9 mouse cellular contexts compared by ENCODE assay signal in genomic region chr11:20232016-20232755, GRCm38 (mm10). TPM values are rescaled to one million over a fixed set of nuclear protein-coding genes. Genes with fewer than 3 reads are reported as not detected.
DNase-seq lines count a peak whose midpoint lies in the region; ATAC-seq and TF ChIP-seq lines count a peak whose summit lies in the region.
"Had no signal": no experiment of that assay in that cellular context is flagged by ENCODE, and none has a peak within 500 bp of the region (broad histone marks: within the 10 kb centered on the region; RNA-seq: fewer than 3 reads in every experiment).

No protein-coding gene starts in this region.

- H3K9me3 ChIP-seq in hindbrain, embryonic 10.5 days = no peaks in the 10 kb centered on the region
- no peaks in the 10 kb centered on the region for H3K9me3 ChIP-seq in hindbrain, embryonic 14.5 days (ENCODE audit: control insufficient read depth, low read length)
- no peaks in the 10 kb centered on the region for H3K9me3 ChIP-seq in limb, embryonic 15.5 days

- DNase-seq in hindbrain, embryonic 10.5 days (ENCODE audit: low spot score) = no peak
- DNase-seq in hindbrain, embryonic 14.5 days (ENCODE audit: low spot score) = no peak
- peak; percentile 55 for DNase-seq in 416B (ENCODE audit: low read depth)
- no peak for DNase-seq in natural killer cell, adult 2 months (ENCODE audit: low spot score in 2 of 2)
- no peak for DNase-seq in gastrocnemius, postnatal 10 days
- no peak for DNase-seq in cerebellum, postnatal 25 days
- DNase-seq: cerebellum, adult 2 months had no signal

- H3K4me2 ChIP-seq in hindbrain, embryonic 14.5 days (replicated peaks) = no peak overlapping the region
- H3K4me2 ChIP-seq in limb, embryonic 15.5 days = no peak overlapping the region

- peaks cover 15% of the 10 kb centered on the region for H3K4me1 ChIP-seq in hindbrain, embryonic 10.5 days (replicated peaks)
- no peaks in the 10 kb centered on the region for H3K4me1 ChIP-seq in hindbrain, embryonic 14.5 days (replicated peaks; ENCODE audit: control insufficient read depth, insufficient read depth, low read length)
- H3K4me1 ChIP-seq in bone marrow macrophage, adult 2 months (ENCODE audit: control insufficient read depth, insufficient read depth, low read length) = peaks cover 40% of the 10 kb centered on the region
- no peaks in the 10 kb centered on the region; the same call in 1 of the 2 replicates for H3K4me1 ChIP-seq in limb, embryonic 15.5 days

- H3K36me3 ChIP-seq in hindbrain, embryonic 10.5 days = peaks cover 99% of the 10 kb centered on the region
- peaks cover 93% of the 10 kb centered on the region for H3K36me3 ChIP-seq in hindbrain, embryonic 14.5 days (replicated peaks; ENCODE audit: control insufficient read depth, insufficient read depth)
- H3K36me3 ChIP-seq in limb, embryonic 15.5 days = peaks cover 87% of the 10 kb centered on the region

- H3K9ac ChIP-seq in hindbrain, embryonic 14.5 days = no peak overlapping the region
- H3K9ac ChIP-seq in limb, embryonic 15.5 days = no peak overlapping the region

- 78% methylated on average over 5 of the region's 5 CpGs for WGBS in hindbrain, embryonic 10.5 days
- 87% methylated on average over 4 of the region's 5 CpGs for WGBS in hindbrain, embryonic 14.5 days
- WGBS in limb, embryonic 15.5 days = 70% methylated on average over 5 of the region's 5 CpGs

- no peak for ATAC-seq in hindbrain, embryonic 14.5 days (ENCODE audit: low FRiP score)
- no peak for ATAC-seq in limb, embryonic 15.5 days (ENCODE audit: insufficient number of reproducible peaks, low FRiP score, low TSS enrichment, low read depth)

- H3K27me3 ChIP-seq in hindbrain, embryonic 10.5 days (ENCODE audit: insufficient read depth, poor library complexity, severe bottlenecking) = no peaks in the 10 kb centered on the region
- H3K27me3 ChIP-seq in hindbrain, embryonic 14.5 days (ENCODE audit: control insufficient read depth, insufficient read depth, low read length) = no peaks in the 10 kb centered on the region
- H3K27me3 ChIP-seq in limb, embryonic 15.5 days = no peaks in the 10 kb centered on the region

- TF ChIP-seq POLR2A in bone marrow macrophage, adult 2 months (IDR thresholded peaks at IDR 0.05; ENCODE audit: borderline replicate concordance, low read depth, low read length) = no peak

- H3K27ac ChIP-seq in hindbrain, embryonic 10.5 days = peak overlapping the region; percentile 40; the same call in 1 of the 2 replicates
- H3K27ac ChIP-seq in hindbrain, embryonic 14.5 days = no peak overlapping the region
- H3K27ac ChIP-seq in bone marrow macrophage, adult 2 months (ENCODE audit: insufficient read depth, low read depth, low read length) = peak overlapping the region; percentile 98
- peak overlapping the region; percentile 38; the same call in 1 of the 2 replicates for H3K27ac ChIP-seq in limb, embryonic 15.5 days

- no peak for TF ChIP-seq CTCF in bone marrow macrophage, adult 2 months (IDR thresholded peaks at IDR 0.05; ENCODE audit: low read depth, low read length)

- no peak overlapping the region for H3K4me3 ChIP-seq in hindbrain, embryonic 10.5 days
- H3K4me3 ChIP-seq in hindbrain, embryonic 14.5 days (replicated peaks; ENCODE audit: low read length) = no peak overlapping the region
- H3K4me3 ChIP-seq in bone marrow macrophage, adult 2 months (ENCODE audit: insufficient read depth, low read length) = no peak overlapping the region
- H3K4me3 ChIP-seq in limb, embryonic 15.5 days = no peak overlapping the region

RNA-seq across cellular contexts. Expression of gene Cep68, which starts 17.0 kb away (rescaled TPM):
- 34.1 and 39.3 TPM in 2 replicates for polyA plus RNA-seq in hindbrain, embryonic 10.5 days (2016; fragmentation: Nextera tagmentation; extraction: Ambion mirVana)
- 28.7 and 29.6 TPM in 2 replicates for polyA plus RNA-seq in hindbrain, embryonic 14.5 days (2014; fragmentation: Nextera tagmentation; extraction: Ambion mirVana)
- 10.6 and 11.3 TPM in 2 replicates for polyA plus RNA-seq in bone marrow macrophage, adult 2 months (2012; ENCODE audit: insufficient read depth, insufficient read length, missing spikeins)
- polyA plus RNA-seq in limb, embryonic 15.5 days (2015; fragmentation: Nextera tagmentation; extraction: Ambion mirVana) = 27.2 and 27.3 TPM in 2 replicates
- 10 to 100 TPM; 24.7 to 31.2 TPM for total RNA-seq in gastrocnemius, postnatal 10 days (2021)

RNA-seq across cellular contexts. Expression of gene Rab1a, which starts 31.0 kb away (rescaled TPM):
- polyA plus RNA-seq in hindbrain, embryonic 10.5 days (2016; fragmentation: Nextera tagmentation; extraction: Ambion mirVana) = 208 and 216 TPM in 2 replicates
- 284 and 292 TPM in 2 replicates for polyA plus RNA-seq in hindbrain, embryonic 14.5 days (2014; fragmentation: Nextera tagmentation; extraction: Ambion mirVana)
- polyA plus RNA-seq in bone marrow macrophage, adult 2 months (2012; ENCODE audit: insufficient read depth, insufficient read length, missing spikeins) = 272 and 290 TPM in 2 replicates
- polyA plus RNA-seq in limb, embryonic 15.5 days (2015; fragmentation: Nextera tagmentation; extraction: Ambion mirVana) = 289 and 309 TPM in 2 replicates
- total RNA-seq in gastrocnemius, postnatal 10 days (2021) = 100 to 1,000 TPM; 117 to 122 TPM
